Comparison of ENCODE assay signal across 12 mouse cellular contexts in genomic region chr16:76618295-76618694, GRCm38 (mm10).
"Had no signal": no experiment of that assay in that cellular context is flagged by ENCODE, and none has a peak within 500 bp of the region (broad histone marks: within the 10 kb centered on the region; RNA-seq: fewer than 3 reads in every experiment).

No protein-coding gene starts in this region.

- ATAC-seq: liver, postnatal 0 days; lung, postnatal 0 days; midbrain, embryonic 15.5 days had no signal

- DNase-seq: kidney, adult 18-20 months; kidney, adult 9 months; kidney, postnatal 14 days; kidney, postnatal 4 days; liver, postnatal 0 days; lung, embryonic 14.5 days; right cerebral cortex, postnatal 14 days; thymus, adult 2 months; thymus, postnatal 14 days; thymus, postnatal 4 days had no signal
